7 mouse cellular contexts compared by ENCODE assay signal in genomic region chr11:97416637-97417035, GRCm38 (mm10). TPM values are rescaled to one million over a fixed set of nuclear protein-coding genes. Genes with fewer than 3 reads are reported as not detected.
DNase-seq lines count a peak whose midpoint lies in the region; ATAC-seq and TF ChIP-seq lines count a peak whose summit lies in the region.

No protein-coding gene starts in this region.

- WGBS in kidney, postnatal 0 days = 11% methylated on average over 5 of the region's 5 CpGs
- 10% methylated on average over 5 of the region's 5 CpGs for WGBS in embryonic facial prominence, embryonic 15.5 days
- 8% methylated on average over 5 of the region's 5 CpGs for WGBS in liver, embryonic 13.5 days (ENCODE audit: insufficient replicate concordance)

- H3K9me3 ChIP-seq in kidney, postnatal 0 days (replicated peaks; ENCODE audit: low read length) = no peaks in the 10 kb centered on the region
- no peaks in the 10 kb centered on the region for H3K9me3 ChIP-seq in embryonic facial prominence, embryonic 15.5 days (replicated peaks)
- H3K9me3 ChIP-seq in liver, embryonic 13.5 days (replicated peaks) = no peaks in the 10 kb centered on the region

- H3K4me3 ChIP-seq in kidney, postnatal 0 days (replicated peaks; ENCODE audit: low read depth, low read length) = peak overlapping the region; percentile 75; the same call in 1 of the 2 replicates
- peak overlapping the region; percentile 91 for H3K4me3 ChIP-seq in embryonic facial prominence, embryonic 15.5 days (replicated peaks)
- peak overlapping the region; percentile 86; the same call in 1 of the 2 replicates for H3K4me3 ChIP-seq in liver, embryonic 13.5 days (replicated peaks)

- peaks cover 9% of the 10 kb centered on the region; the same call in 1 of the 2 replicates for H3K4me1 ChIP-seq in kidney, postnatal 0 days (replicated peaks; ENCODE audit: insufficient read depth, low read length)
- peaks cover 44% of the 10 kb centered on the region for H3K4me1 ChIP-seq in embryonic facial prominence, embryonic 15.5 days
- H3K4me1 ChIP-seq in liver, embryonic 13.5 days (replicated peaks) = peaks cover 69% of the 10 kb centered on the region

- H3K4me2 ChIP-seq in kidney, postnatal 0 days (ENCODE audit: low read length) = peak overlapping the region; percentile 87
- H3K4me2 ChIP-seq in embryonic facial prominence, embryonic 15.5 days (replicated peaks) = peak overlapping the region; percentile 86
- H3K4me2 ChIP-seq in liver, embryonic 13.5 days = peak overlapping the region; percentile 100

- ATAC-seq in kidney, postnatal 0 days (replicated peaks; ENCODE audit: low FRiP score, low read depth) = no peak
- ATAC-seq in embryonic facial prominence, embryonic 15.5 days (ENCODE audit: insufficient number of reproducible peaks, low FRiP score, low TSS enrichment, low read depth) = no peak
- no peak for ATAC-seq in liver, embryonic 13.5 days (ENCODE audit: low read depth)

- no peak for TF ChIP-seq CTCF in kidney, postnatal 0 days (IDR thresholded peaks at IDR 0.05; ENCODE audit: low read depth)

- H3K27me3 ChIP-seq in kidney, postnatal 0 days (ENCODE audit: insufficient read depth, low read length) = no peaks in the 10 kb centered on the region
- H3K27me3 ChIP-seq in embryonic facial prominence, embryonic 15.5 days = no peaks in the 10 kb centered on the region
- H3K27me3 ChIP-seq in liver, embryonic 13.5 days = no peaks in the 10 kb centered on the region

- H3K9ac ChIP-seq in kidney, postnatal 0 days (ENCODE audit: low read depth, low read length) = 0 out of 2 replicates have a peak overlapping the region, but pooled peaks have one; percentile 83
- H3K9ac ChIP-seq in embryonic facial prominence, embryonic 15.5 days = 0 out of 2 replicates have a peak overlapping the region, but pooled peaks have one; percentile 3
- H3K9ac ChIP-seq in liver, embryonic 13.5 days = peak overlapping the region; percentile 91; the same call in 1 of the 2 replicates

- no peak overlapping the region for H3K27ac ChIP-seq in kidney, postnatal 0 days
- H3K27ac ChIP-seq in embryonic facial prominence, embryonic 15.5 days (replicated peaks) = peak overlapping the region; percentile 93
- H3K27ac ChIP-seq in liver, embryonic 13.5 days = peak overlapping the region; percentile 84

- DNase-seq in kidney, postnatal 0 days (ENCODE audit: low spot score) = no peak
- no peak for DNase-seq in kidney, adult 9 months
- DNase-seq in NIH3T3 (ENCODE audit: low read depth) = peak; percentile 11
- no peak for DNase-seq in liver, embryonic 13.5 days
- no peak for DNase-seq in left cerebral cortex, adult 9 months (ENCODE audit: low spot score in 2 of 2)
- no peak for DNase-seq in right cerebral cortex, postnatal 14 days

- no peaks in the 10 kb centered on the region for H3K36me3 ChIP-seq in kidney, postnatal 0 days (ENCODE audit: insufficient read depth, low read length)
- no peaks in the 10 kb centered on the region for H3K36me3 ChIP-seq in embryonic facial prominence, embryonic 15.5 days
- no peaks in the 10 kb centered on the region for H3K36me3 ChIP-seq in liver, embryonic 13.5 days

RNA-seq across cellular contexts. Expression of gene Arhgap23, which starts 1.3 kb away (rescaled TPM):
- 5.4 and 5.7 TPM in 2 replicates for polyA plus RNA-seq in kidney, postnatal 0 days (2015; fragmentation: Nextera tagmentation; extraction: Ambion mirVana)
- 9.6 and 10.4 TPM in 2 replicates for polyA plus RNA-seq in embryonic facial prominence, embryonic 15.5 days (2015; fragmentation: Nextera tagmentation; extraction: Ambion mirVana)
- polyA plus RNA-seq in liver, embryonic 13.5 days (2015; fragmentation: Nextera tagmentation; extraction: Ambion mirVana) = 6.2 and 6.8 TPM in 2 replicates

RNA-seq across cellular contexts. Expression of gene Socs7, which starts 54.3 kb away (rescaled TPM):
- 2.4 and 2.6 TPM in 2 replicates for polyA plus RNA-seq in kidney, postnatal 0 days (2015; fragmentation: Nextera tagmentation; extraction: Ambion mirVana)
- polyA plus RNA-seq in embryonic facial prominence, embryonic 15.5 days (2015; fragmentation: Nextera tagmentation; extraction: Ambion mirVana) = 4.8 TPM in 2 replicates
- 1.0 and 1.1 TPM in 2 replicates for polyA plus RNA-seq in liver, embryonic 13.5 days (2015; fragmentation: Nextera tagmentation; extraction: Ambion mirVana)

Comparison
In these comparisons a context has a peak if more than half of its experiments do, and no peak if none do; other contexts are left out.
1. H3K9ac ChIP-seq: peak in every context shown above with its lines; median percentile 91 in liver, embryonic 13.5 days; 83 in kidney, postnatal 0 days; 3 in embryonic facial prominence, embryonic 15.5 days.